Mouse (Mus musculus) heart, embryonic 13.5 days (tissue): Measurements from ENCODE around the gene Prokr2. TPM values are rescaled to one million over a fixed set of nuclear protein-coding genes. Genes with fewer than 3 reads are reported as not detected.
"Not testable (repeated sequence)": the region's sequence is repeated elsewhere in the genome, so short reads cannot be mapped to it uniquely, and the experiment has no call there.

Experiments
- ATAC-seq: fragments of 200-750 bp; cut with Nextera tagmentation; 2 replicates; pipeline ENCODE4 v1.8.0; 2017; ENCODE audit warnings: moderate TSS enrichment; ENCODE audit not compliant: insufficient number of reproducible peaks, low FRiP score, low TSS enrichment; ENCODE audit errors: extremely low read depth
- H3K27ac ChIP-seq: fragments of 300-500 bp; sonication (generic); replicated peaks from 2 replicates; pipeline ENCODE4 v1.5.1; 2015; ENCODE audit warnings: moderate library complexity, mild to moderate bottlenecking, inconsistent platforms
- H3K27me3 ChIP-seq: fragments of 300-500 bp; sonication (generic); replicated peaks from 2 replicates; pipeline ENCODE4 v1.6.1; 2015; ENCODE audit warnings: mild to moderate bottlenecking, inconsistent platforms
- H3K36me3 ChIP-seq: fragments of 300-500 bp; sonication (generic); 2 replicates; pipeline ENCODE4 v1.6.1; 2015; ENCODE audit warnings: mild to moderate bottlenecking, inconsistent platforms
- H3K4me1 ChIP-seq: fragments of 300-500 bp; sonication (generic); 2 replicates; pipeline ENCODE4 v1.6.1; 2015; ENCODE audit warnings: inconsistent platforms
- H3K4me2 ChIP-seq: fragments of 300-500 bp; sonication (generic); 2 replicates; pipeline ENCODE4 v1.6.1; 2015; ENCODE audit warnings: inconsistent platforms, mild to moderate bottlenecking, moderate library complexity
- H3K4me3 ChIP-seq: fragments of 300-500 bp; sonication (generic); 2 replicates; pipeline ENCODE4 v1.5.1; 2015; ENCODE audit warnings: moderate library complexity, mild to moderate bottlenecking, inconsistent platforms
- H3K9ac ChIP-seq: fragments of 300-500 bp; sonication (generic); 2 replicates; pipeline ENCODE4 v1.6.1; 2015; ENCODE audit warnings: inconsistent platforms, mild to moderate bottlenecking, moderate library complexity
- H3K9me3 ChIP-seq: fragments of 300-500 bp; sonication (generic); 2 replicates; pipeline ENCODE4 v1.6.1; 2016; ENCODE audit warnings: inconsistent platforms
- WGBS: fragments of 180-500 bp; shearing (Covaris S2); methylation state at CpG from one replicate; pipeline ENCODE4 v1.1.7; 2015; ENCODE audit warnings: mixed read lengths; 5-methylcytosine and 5-hydroxymethylcytosine counted together
- polyA plus RNA-seq: library from polyadenylated mRNA; unstranded; fragments of >200 nt; fragmentation: Nextera tagmentation; extraction: Ambion mirVana; gene quantifications from 2 replicates; pipeline ENCODE4 v1.2.1, GENCODE M21; 2015

Prokr2 gene
- polyA plus RNA-seq, 1 experiment from 2014 or later, result 1.1 TPM

GRCm38 (mm10) chr2:132305988-132306387 is 79.3 kb downstream of the Prokr2 start:
- Histone ChIP-seq H3K4me3 (no peak overlapping the region), H3K9me3 (no peaks in the 10 kb centered on the region), H3K36me3 (peaks cover 86% of the 10 kb centered on the region), H3K27me3 (no peaks in the 10 kb centered on the region), H3K4me1 (no peaks in the 10 kb centered on the region), H3K27ac (no peak overlapping the region), H3K9ac (no peak overlapping the region), H3K4me2 (no peak overlapping the region)
- no peak for ATAC-seq
- 46% methylated on average over 4 of the region's 4 CpGs for WGBS

DNA sequence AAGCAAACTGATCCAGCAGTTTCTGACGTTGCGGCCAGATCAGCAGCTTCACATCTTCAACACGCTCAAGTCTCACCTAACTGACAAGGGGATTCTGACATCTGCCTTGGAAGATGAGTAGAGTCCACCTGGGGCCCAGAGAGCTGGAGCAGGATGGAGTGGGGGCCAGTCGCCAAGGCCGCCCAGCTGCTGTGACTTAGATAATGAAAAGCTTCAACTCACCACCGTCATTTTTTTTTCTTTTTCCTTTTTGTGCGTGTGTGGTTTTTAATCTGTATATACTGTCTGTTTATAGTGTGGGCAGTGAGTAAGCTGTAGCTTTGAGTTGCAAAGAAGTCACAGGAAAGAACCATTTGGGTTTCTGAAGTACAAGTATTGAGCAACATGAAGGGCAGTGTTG is 80.1 kb downstream of the Prokr2 start:
- no peak overlapping the region for H3K9ac ChIP-seq
- H3K4me2 ChIP-seq, result no peak overlapping the region
- ATAC-seq, result no peak
- H3K36me3 ChIP-seq, result peaks cover 89% of the 10 kb centered on the region
- H3K9me3 ChIP-seq, result no peaks in the 10 kb centered on the region
- no peak overlapping the region for H3K27ac ChIP-seq
- no peak overlapping the region for H3K4me3 ChIP-seq
- no peaks in the 10 kb centered on the region for H3K4me1 ChIP-seq
- H3K27me3 ChIP-seq, result no peaks in the 10 kb centered on the region
- WGBS, result 88% methylated on average over 7 of the region's 7 CpGs

DNA sequence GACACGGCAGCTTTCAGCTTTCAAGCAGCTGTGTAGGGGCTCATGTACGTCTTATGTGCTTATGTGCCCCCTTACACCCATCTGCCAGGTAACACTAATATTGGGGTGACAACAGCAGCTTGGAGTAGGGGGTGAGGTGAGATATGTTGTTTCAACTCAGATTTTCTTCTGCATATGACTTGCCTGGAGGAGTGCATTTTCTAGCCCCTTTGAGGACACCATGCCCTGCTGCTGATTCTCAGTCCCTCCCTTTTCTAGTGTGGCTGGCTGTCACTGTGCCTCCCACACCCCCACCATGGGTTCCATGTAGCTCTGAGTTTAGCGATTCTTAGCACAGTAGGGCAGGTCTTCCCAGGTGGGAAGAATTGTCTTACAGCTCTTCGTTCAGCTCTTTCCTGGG is 83.8 kb downstream of the Prokr2 start:
- H3K4me1 ChIP-seq, result no peaks in the 10 kb centered on the region

GRCm38 (mm10) chr2:132298250-132298649 is 87.0 kb downstream of the Prokr2 start:
- Histone ChIP-seq H3K27ac (no peak overlapping the region), H3K4me3 (no peak overlapping the region), H3K4me1 (peaks cover 14% of the 10 kb centered on the region), H3K27me3 (no peaks in the 10 kb centered on the region), H3K36me3 (peaks cover 91% of the 10 kb centered on the region), H3K4me2 (no peak overlapping the region), H3K9me3 (no peaks in the 10 kb centered on the region), H3K9ac (no peak overlapping the region)
- WGBS, result 90% methylated on average over 4 of the region's 4 CpGs
- ATAC-seq, result no peak

More for the DNA sequence above, 83.8 kb downstream of the Prokr2 start:
- Histone ChIP-seq H3K27me3 (no peaks in the 10 kb centered on the region), H3K36me3 (peaks cover 87% of the 10 kb centered on the region), H3K4me2 (no peak overlapping the region), H3K9me3 (no peaks in the 10 kb centered on the region), H3K9ac (no peak overlapping the region), H3K4me3 (no peak overlapping the region), H3K27ac (no peak overlapping the region)
- whole genome bisulfite sequencing, result 85% methylated on average over 4 of the region's 4 CpGs
- no peak for ATAC-seq

DNA sequence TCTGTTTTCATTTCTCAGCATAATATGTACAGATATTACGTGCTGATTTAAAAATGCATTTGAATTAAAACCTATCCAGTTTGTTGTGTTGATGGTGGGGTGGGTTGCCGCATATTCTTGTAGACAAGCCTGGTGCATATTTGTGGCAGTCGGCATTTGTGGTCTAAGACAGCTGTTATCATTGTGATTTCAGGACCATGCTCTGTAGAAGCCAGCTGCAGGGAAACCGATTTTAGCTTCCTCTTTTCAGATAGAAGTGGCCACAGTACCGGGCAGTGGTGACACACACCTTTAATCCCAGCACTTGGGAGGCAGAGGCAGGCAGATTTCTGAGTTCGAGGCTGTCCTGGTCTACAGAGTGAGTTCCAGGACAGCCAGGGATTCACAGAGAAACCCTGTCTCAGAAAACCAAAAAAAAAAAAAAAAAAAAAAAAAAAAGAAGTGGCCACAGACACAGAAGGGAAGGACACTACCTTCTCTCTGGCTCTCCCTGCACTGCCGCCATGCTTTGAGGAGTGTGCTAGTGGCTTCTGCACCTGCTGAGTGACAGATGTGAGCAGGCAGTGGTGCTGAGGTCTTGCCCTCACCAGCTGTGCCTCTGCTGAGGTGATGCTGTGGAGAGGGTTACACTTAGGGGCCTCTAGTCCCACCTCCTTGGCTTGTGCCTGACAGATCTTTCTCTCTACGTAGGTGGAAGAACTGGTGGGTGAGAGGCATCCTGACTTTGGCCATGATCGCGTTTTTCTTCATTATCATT is 91.4 kb downstream of the Prokr2 start:
- no peak overlapping the region for H3K27ac ChIP-seq
- no peak for ATAC-seq
- WGBS, result 79% methylated on average over 10 of the region's 10 CpGs

GRCm38 (mm10) chr2:132292083-132292482 is 93.2 kb downstream of the Prokr2 start:
- Histone ChIP-seq H3K4me2 (peak overlapping the region; percentile 24), H3K4me1 (peaks cover 53% of the 10 kb centered on the region)
- WGBS, result 8% methylated on average over 4 of the region's 4 CpGs

More for the DNA sequence above, 91.4 kb downstream of the Prokr2 start:
- Histone ChIP-seq H3K9me3 (no peaks in the 10 kb centered on the region), H3K9ac (no peak overlapping the region), H3K4me3 (no peak overlapping the region), H3K4me2 (no peak overlapping the region), H3K27me3 (no peaks in the 10 kb centered on the region), H3K36me3 (peaks cover 49% of the 10 kb centered on the region), H3K4me1 (peaks cover 52% of the 10 kb centered on the region)

DNA sequence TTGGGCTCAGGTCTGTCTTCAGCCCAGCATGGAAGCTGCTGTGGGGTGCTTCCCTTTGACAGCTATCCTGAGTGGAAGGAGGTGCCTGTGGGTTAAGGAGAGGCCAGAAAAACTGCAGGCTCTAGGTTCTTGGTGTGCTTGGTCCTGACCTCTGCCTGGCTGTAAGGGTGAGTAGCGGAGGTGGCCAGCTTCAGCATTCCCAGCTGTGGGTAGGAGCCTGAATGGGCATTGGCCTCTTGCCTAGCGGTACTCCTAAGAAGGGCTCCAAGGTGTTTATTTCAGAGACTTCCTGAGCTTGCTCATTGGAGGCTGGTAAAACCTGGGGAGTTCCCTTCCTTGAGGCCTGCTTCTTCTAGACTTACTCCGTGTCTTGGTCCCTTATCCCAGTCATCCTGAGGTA is 94.0 kb downstream of the Prokr2 start:
- Histone ChIP-seq H3K4me2 (no peak overlapping the region), H3K9ac (no peak overlapping the region), H3K4me1 (peaks cover 61% of the 10 kb centered on the region), H3K27ac (peak overlapping the region; percentile 75), H3K36me3 (peaks cover 25% of the 10 kb centered on the region), H3K4me3 (no peak overlapping the region), H3K27me3 (no peaks in the 10 kb centered on the region), H3K9me3 (no peaks in the 10 kb centered on the region)
- no peak for ATAC-seq
- WGBS, result 72% methylated on average over 3 of the region's 3 CpGs

More at GRCm38 (mm10) chr2:132292083-132292482, 93.2 kb downstream of the Prokr2 start:
- Histone ChIP-seq H3K9me3 (no peaks in the 10 kb centered on the region), H3K4me3 (no peak overlapping the region), H3K9ac (0 out of 2 replicates have a peak overlapping the region, but pooled peaks have one; percentile 24), H3K27ac (peak overlapping the region; percentile 75), H3K36me3 (peaks cover 31% of the 10 kb centered on the region), H3K27me3 (no peaks in the 10 kb centered on the region)
- ATAC-seq, result peak; percentile 17; the same call in 1 of the 2 replicates

GRCm38 (mm10) chr2:132290808-132291207 is 94.4 kb downstream of the Prokr2 start:
- Histone ChIP-seq H3K9me3 (no peaks in the 10 kb centered on the region), H3K27me3 (no peaks in the 10 kb centered on the region), H3K4me3 (no peak overlapping the region), H3K4me2 (no peak overlapping the region), H3K27ac (peak overlapping the region; percentile 75), H3K36me3 (peaks cover 21% of the 10 kb centered on the region), H3K4me1 (peaks cover 60% of the 10 kb centered on the region), H3K9ac (no peak overlapping the region)
- WGBS, result 69% methylated on average over 6 of the region's 6 CpGs
- ATAC-seq, result no peak

GRCm38 (mm10) chr2:132289213-132289612 is 96.0 kb downstream of the Prokr2 start:
- ATAC-seq, H3K4me3 ChIP-seq, H3K27me3 ChIP-seq, H3K4me2 ChIP-seq, H3K9me3 ChIP-seq, H3K9ac ChIP-seq, H3K36me3 ChIP-seq, H3K27ac ChIP-seq: not testable (repeated sequence)
- WGBS, result 55% methylated on average over 5 of the region's 7 CpGs
- peaks cover 69% of the 10 kb centered on the region for H3K4me1 ChIP-seq

Other genes with a start within 250 kb of the Prokr2 start
- gene Slc23a2, start 240.3 kb downstream of the Prokr2 start, polyA plus RNA-seq, result 8.7 and 9.2 TPM in 2 replicates
- 35.5 and 40.8 TPM in 2 replicates for gene Tmem230, start 137.6 kb downstream of the Prokr2 start, polyA plus RNA-seq
- 167 and 180 TPM in 2 replicates for gene Pcna, start 132.1 kb downstream of the Prokr2 start, polyA plus RNA-seq
- 14.9 and 15.4 TPM in 2 replicates for gene Cds2, start 122.3 kb downstream of the Prokr2 start, polyA plus RNA-seq
- gene Gpcpd1, start 202.3 kb upstream of the Prokr2 start, polyA plus RNA-seq, result 31.6 and 31.7 TPM in 2 replicates